Mouse (Mus musculus) right cerebral cortex, postnatal 25 days (tissue): Measurements from ENCODE around the gene Obsl1.

Experiments
- DNase-seq: peaks from one replicate; pipeline ENCODE4 v3.0.0; 2022

Obsl1 gene

GRCm38 (mm10) chr1:75480735-75481134, 25.5 kb downstream of the Obsl1 start:
- no peak for DNase-seq

GRCm38 (mm10) chr1:75480036-75480435, 26.2 kb downstream of the Obsl1 start:
- DNase-seq, result no peak

DNA sequence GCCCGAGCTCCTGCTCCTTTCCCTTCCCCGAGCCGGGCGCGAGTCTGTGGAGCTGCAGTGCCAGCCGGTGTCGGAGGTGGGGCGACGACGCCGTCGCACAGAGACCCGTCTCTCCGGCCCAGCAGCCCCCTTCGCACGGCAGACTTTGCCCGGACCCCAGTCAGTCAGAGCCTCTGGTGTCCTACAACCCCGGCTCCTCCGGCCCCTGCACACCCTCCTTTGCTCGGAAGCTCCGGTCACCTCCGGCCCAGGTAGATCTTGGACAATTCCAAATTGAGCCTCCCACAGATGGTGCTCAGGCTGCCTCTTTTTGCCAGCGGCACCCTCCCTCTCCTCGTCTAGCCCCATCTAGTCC, 26.6 kb downstream of the Obsl1 start:
- no peak for DNase-seq

DNA sequence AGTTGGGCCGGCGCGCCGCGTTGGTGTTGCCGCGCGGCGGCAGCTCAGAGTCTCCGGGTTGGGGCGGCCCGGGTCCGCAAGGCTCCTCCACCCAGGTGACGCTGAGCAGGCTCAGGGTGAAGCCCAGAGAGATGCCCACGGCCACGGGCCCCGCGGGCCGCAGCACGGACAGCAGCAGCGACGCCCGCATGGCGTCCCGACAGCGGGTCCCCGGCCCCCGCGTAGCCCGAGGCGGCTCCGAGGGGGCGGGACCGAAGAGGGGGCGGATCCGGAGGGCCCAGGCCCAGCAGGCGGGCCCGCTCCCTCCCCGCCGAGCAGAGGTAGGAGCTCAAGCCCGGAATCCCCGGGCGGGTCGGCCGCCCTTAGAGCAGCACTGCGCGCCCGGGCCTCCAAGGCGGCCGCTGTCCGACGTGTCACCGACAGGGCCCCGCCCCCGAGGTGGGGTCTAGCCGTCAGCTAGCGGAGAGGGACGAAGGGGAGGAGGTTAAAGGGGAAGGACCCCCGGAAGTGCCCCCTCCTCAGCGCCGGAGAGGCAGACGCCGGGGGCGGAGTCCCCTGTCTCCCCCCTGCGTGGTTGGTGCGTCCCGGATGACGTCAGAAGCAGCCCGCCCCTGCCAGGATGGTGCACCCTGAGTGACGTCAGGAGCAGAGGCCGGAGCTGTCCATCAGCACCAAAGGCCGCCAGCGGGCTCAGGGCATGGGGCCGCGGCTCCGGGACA, 27.2 kb downstream of the Obsl1 start, which contains the start of the genes Chpf and Tmem198:
Gene Chpf (minus strand): TSS at position 392 of the 719 bp plus-strand sequence.
Gene Tmem198 (plus strand): TSS at position 617 of the 719 bp plus-strand sequence.
- peak; percentile 97 for DNase-seq

GRCm38 (mm10) chr1:75478497-75478896, 27.8 kb downstream of the Obsl1 start:
- no peak for DNase-seq

DNA sequence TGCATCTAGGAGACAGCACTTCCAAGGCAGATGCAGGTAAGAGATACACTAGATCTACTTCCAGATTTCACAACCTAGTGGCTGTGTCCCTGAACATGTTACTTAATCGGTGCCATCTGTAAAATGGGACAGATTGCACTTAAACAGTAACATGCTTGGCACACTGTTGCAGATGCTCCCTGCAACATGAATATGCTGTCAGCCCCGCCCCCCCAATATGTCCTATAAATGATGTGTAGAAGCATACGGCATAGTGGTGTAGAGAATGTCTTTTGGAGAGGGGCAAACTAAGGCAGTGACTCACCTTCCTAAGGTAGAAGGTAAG, 28.3 kb downstream of the Obsl1 start:
- DNase-seq, result no peak

- peak; percentile 85 for DNase-seq
These were observed 28.8 kb downstream of the Obsl1 start for GRCm38 (mm10) chr1:75477264-75477965.

DNA sequence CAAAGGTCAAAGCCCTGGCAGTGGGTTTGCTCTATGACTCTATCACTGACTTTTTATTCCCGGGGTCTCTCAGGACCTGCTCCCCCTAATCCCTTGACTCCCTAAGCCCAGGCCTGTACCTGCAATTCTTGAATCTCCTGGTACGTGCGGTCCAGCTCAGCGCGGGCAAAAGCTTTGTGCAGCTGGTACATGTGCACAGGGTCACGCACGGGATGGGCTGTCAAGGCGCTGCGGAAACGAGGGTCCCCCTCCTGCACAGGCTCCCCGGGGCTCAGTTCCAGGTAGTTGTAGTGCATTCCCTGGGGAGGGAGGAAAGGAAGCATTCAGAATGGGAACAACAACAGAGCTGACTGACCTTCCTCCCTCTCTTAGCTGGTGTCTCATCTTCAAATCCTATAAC, 29.8 kb downstream of the Obsl1 start:
- DNase-seq, result no peak

GRCm38 (mm10) chr1:75469287-75469825, 36.9 kb downstream of the Obsl1 start:
- DNase-seq, result no peak

GRCm38 (mm10) chr1:75467215-75467927, 38.9 kb downstream of the Obsl1 start:
- peak; percentile 81 for DNase-seq

- no peak for DNase-seq
These were observed 42.5 kb downstream of the Obsl1 start for GRCm38 (mm10) chr1:75463652-75464204.

GRCm38 (mm10) chr1:75462636-75463035, 43.6 kb downstream of the Obsl1 start:
- no peak for DNase-seq

- no peak for DNase-seq
These were observed 46.0 kb downstream of the Obsl1 start for GRCm38 (mm10) chr1:75460297-75460696.

- peak; percentile 82 for DNase-seq
These were observed 47.2 kb downstream of the Obsl1 start for GRCm38 (mm10) chr1:75458789-75459684.

DNA sequence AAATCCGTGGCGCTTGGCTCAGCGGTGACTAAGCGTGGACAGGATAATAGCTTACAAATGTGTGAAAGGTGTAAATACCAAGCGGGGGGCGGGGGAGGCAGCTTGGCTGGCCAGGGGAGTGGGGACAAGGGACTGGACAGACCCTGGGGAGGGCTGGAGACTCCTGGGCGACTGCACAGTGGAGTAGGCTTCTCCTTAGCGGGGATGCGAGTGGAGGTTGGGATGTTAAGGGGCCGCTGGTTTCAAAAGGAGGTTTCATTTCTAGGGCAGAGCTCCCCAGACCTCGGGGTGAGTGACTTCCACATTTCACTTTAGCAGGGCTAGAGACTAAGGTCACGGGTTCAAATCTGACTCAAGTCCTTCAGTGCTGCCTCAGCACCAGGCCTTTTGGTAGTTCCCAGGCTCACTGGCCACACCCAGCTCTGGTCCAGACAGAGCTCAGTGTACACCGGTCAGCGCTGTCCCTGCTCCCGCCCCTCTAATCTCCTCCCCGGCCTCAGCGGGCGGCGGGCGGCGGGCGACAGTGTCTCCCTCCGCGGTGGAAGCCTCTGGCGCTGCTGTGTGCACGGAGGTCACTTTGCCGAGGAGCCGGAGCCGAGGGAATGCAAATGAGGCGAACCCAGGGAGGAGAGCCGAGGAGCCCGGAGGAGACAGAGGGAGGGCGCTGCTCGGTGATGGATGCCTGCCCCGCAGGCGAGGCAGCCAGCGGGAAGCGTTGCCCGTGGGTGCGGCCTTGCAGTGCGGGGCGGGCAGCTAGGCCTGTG, 48.0 kb downstream of the Obsl1 start:
- DNase-seq, result peak; percentile 72

GRCm38 (mm10) chr1:75457710-75458024, 48.6 kb downstream of the Obsl1 start:
- no peak for DNase-seq

- DNase-seq, result no peak
These were observed 49.3 kb downstream of the Obsl1 start for GRCm38 (mm10) chr1:75456746-75457564.

DNA sequence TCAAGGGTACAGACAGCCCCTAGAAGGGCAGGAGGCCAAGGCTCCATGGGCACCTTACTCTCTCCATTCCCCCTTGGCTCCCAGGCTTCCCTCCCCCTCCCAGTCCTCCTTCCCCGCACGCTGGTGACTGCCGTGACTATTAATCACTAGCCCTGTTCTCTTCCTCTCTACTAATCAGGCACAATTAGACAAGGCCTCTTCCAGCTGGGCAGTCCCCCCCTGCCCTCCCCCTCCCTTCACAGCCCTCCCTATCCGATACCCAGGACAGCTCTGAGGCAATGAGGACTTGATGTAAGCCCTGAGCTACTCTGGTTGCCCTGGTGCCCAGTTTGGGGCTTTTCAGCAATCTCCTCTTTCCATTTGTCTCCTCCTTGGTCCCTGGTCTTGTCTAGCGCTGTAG, 50.3 kb downstream of the Obsl1 start:
- no peak for DNase-seq

- no peak for DNase-seq
These were observed 50.8 kb downstream of the Obsl1 start for GRCm38 (mm10) chr1:75455433-75455832.

DNA sequence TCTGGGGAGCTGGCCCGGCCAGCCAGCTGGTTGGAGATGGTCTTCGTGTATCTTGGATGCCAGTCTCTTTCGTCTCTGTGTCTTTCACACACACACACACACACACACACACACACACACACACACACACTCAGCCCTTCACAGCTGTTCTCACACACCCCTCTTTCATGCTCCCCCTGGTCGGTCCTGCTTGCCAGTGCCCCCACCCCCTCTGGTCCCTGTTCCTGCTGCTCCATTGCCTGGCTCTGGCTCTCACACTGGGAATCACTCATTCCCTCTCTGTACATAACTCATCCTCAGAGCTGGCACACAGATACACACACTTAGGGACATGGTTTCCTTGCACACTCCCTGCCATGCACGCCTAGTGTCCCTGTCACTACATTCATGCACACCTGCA, 54.4 kb downstream of the Obsl1 start:
- DNase-seq, result no peak
